Mouse (Mus musculus) olfactory bulb, adult 2 months (tissue): ENCODE measurements around the gene Tns2.

Experiments used
- CTCF ChIP-seq: fragments of 200-500 bp; IDR thresholded peaks from 2 replicates; pipeline ENCODE4 v1.5.1; 2012; ENCODE audit warnings: low read depth, mild to moderate bottlenecking, low read length, moderate library complexity; ENCODE audit not compliant: insufficient read depth
- POLR2A ChIP-seq: fragments of 200-500 bp; IDR thresholded peaks from 2 replicates; pipeline ENCODE4 v1.6.1; 2012; ENCODE audit warnings: mild to moderate bottlenecking, low read depth, low read length, moderate library complexity; ENCODE audit not compliant: insufficient read depth

DNA sequence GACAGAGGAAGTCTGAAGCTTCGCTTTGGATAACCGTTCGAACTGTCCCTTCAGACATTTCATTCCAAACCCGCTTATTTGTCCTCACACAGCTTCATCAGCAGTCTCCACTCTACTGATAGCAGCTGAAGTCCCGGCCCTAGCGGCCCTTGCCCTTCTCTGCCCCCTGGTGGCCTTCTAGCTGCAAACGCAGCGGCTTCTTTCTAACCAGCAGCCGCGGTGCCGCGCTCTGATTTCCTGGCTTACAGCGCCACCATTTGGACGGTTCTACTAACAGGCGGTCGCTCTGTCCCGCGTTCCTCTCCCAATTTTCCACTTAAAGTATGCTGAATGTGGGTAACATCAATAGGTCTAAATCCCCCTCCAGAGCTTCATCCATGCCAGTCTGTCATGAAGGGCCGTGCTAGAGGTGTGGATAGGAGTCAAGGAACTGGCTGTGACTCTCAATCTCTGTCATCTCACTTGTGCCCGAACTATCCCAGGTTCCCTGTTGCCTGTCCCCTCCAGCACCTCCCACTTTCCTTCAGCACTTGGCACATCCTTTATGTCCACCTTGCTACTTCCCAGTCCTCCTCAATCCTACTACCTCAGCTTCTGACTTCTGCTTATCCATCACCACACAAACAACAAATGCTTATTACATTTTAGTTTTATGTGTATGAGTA is 34.4 kb upstream of the Tns2 start:
- TF ChIP-seq CTCF (peak; percentile 100), POLR2A (no peak)
